Mouse (Mus musculus) common myeloid progenitor, adult 5-6 weeks (primary cell): ENCODE measurements around the gene Trim21. TPM values are rescaled to one million over a fixed set of nuclear protein-coding genes. Genes with fewer than 3 reads are reported as not detected.

Experiments
- ATAC-seq: replicated peaks from 2 replicates; pipeline ENCODE4 v1.8.0; 2016; ENCODE audit warnings: low read depth, mild to moderate bottlenecking, moderate TSS enrichment, inconsistent platforms; ENCODE audit not compliant: poor library complexity, severe bottlenecking
- total RNA-seq: library from RNA; stranded (forward); fragments of 200-1000, 187-1606 nt; gene quantifications from 2 replicates; pipeline ENCODE4 v1.2.3, GENCODE M21; 2017

Gene Trim21
- total RNA-seq, 1 experiment from 2014 or later, result 31.7 TPM

DNA sequence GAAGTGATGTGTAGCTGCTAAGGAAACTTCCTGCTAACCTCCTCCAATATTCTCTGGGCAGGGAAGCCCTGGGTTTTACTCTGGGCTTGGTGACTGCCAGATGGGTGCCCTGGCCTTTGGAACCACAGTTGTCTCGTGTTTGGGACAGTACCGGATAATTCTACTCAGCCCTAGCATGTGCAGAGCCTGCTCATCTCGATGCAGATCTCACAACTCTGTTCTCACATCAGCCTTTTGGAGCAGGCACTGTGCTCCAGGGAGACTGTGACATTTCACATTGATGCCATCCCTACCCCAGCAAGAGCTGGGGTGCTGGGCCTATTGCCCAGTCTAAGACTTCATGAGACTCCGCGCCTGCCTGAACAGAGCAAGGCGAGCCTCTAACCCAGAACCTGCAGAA is 56.6 kb downstream of the Trim21 start:
- ATAC-seq, result no peak

DNA sequence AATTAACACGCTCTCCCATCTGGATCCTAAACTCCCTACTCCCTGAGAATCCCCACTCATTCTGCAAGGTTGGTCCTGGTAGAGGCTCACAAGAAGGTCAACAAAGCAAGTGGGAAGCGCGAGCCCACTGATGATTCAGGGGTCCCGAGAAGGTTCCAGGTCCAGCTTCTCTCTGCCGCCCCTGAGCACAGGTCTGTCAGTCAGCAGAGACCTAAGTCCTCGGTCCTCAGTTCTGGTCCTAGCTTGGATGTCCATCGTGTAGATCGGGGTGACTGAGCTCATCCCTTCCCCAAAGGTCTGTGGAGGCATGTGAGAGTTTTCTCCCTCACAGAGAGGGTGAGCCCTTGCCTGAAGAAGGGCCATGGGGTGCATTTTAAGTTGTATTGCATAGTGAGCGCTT is 57.2 kb downstream of the Trim21 start:
- ATAC-seq, result no peak

Other genes with a start within 250 kb of the Trim21 start
- 809 and 867 TPM in 2 replicates for gene Rrm1, start 123.8 kb downstream of the Trim21 start, total RNA-seq
- not detected in 2 replicates for gene Olfr543, start 83.8 kb downstream of the Trim21 start, total RNA-seq
- not detected in 2 replicates for gene Olfr544, start 77.2 kb downstream of the Trim21 start, total RNA-seq
- not detected in 2 replicates for gene Olfr545, start 65.9 kb downstream of the Trim21 start, total RNA-seq
- gene Olfr547, start 30.7 kb downstream of the Trim21 start, total RNA-seq, result not detected in 2 replicates
- not detected in 2 replicates for gene Olfr548-ps1, start 24.6 kb downstream of the Trim21 start, total RNA-seq
- gene Olfr549, start 15.6 kb downstream of the Trim21 start, total RNA-seq, result not detected in 2 replicates
- 0.23 TPM in 1 of 2 replicates, not detected in the other for gene Olfr550, start 6.0 kb upstream of the Trim21 start, total RNA-seq
- gene Olfr551, start 26.4 kb upstream of the Trim21 start, total RNA-seq, result not detected in 2 replicates
- gene Olfr552, start 32.3 kb upstream of the Trim21 start, total RNA-seq, result not detected in 2 replicates
- gene Olfr553, start 52.7 kb upstream of the Trim21 start, total RNA-seq, result not detected in 2 replicates
- gene Olfr554, start 72.9 kb upstream of the Trim21 start, total RNA-seq, result not detected in 2 replicates
- gene Olfr555, start 93.3 kb upstream of the Trim21 start, total RNA-seq, result not detected in 2 replicates
- not detected in 2 replicates for gene Olfr556, start 99.4 kb upstream of the Trim21 start, total RNA-seq
- gene Trim68, start 121.8 kb upstream of the Trim21 start, total RNA-seq, result 8.2 and 10.7 TPM in 2 replicates
- not detected in 2 replicates for gene Olfr557, start 130.4 kb upstream of the Trim21 start, total RNA-seq
- 0.14 TPM in 1 of 2 replicates, not detected in the other for gene Olfr558, start 136.7 kb upstream of the Trim21 start, total RNA-seq
- not detected in 2 replicates for gene Olfr33, start 153.6 kb upstream of the Trim21 start, total RNA-seq
- gene Olfr559, start 162.0 kb upstream of the Trim21 start, total RNA-seq, result not detected in 2 replicates
- not detected in 2 replicates for gene Olfr560, start 193.9 kb upstream of the Trim21 start, total RNA-seq
- not detected in 2 replicates for gene Olfr78, start 194.0 kb upstream of the Trim21 start, total RNA-seq
- not detected in 2 replicates for gene Olfr561, start 205.7 kb upstream of the Trim21 start, total RNA-seq
- gene Olfr564, start 238.0 kb upstream of the Trim21 start, total RNA-seq, result not detected in 2 replicates